Mouse (Mus musculus): ENCODE measurements at regions not wholly inside any gene's neighbourhood (a gene's known extent, or its start where the extent isn't known, plus 50 kb on each side); places are given as distances from the start of the nearest gene placed in this dataset.

DNA sequence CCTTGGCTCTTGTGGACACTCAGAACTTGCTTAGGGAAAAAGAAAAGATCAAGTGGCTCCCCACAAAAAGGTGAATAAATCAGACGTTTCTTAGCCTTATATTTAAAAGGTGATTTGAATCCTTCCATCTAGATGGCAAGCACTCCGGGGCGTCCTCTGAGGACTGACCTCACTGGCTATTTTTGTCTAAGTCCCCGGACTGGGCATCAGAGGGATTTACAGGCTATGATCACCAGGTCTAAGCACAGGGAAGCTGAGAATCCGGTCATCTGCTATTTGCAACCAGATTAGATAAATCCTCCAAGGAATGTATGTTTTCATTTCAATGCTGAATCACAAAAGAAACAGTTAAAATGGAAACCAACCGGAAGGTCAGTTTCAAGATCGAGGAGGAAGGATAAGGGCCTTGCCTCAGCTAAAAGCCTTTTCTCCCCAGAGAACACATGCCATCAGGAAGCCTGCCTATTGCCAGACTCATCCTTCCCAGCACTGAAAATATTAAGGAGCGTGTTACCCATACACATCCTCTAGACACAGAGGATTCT is 342.1 kb downstream of the Lpin1 start:
- DNase-seq (ENCODE audit: low spot score) = no peak

- no peak for DNase-seq (ENCODE audit: low spot score)
These were observed 349.3 kb downstream of the Lpin1 start for GRCm38 (mm10) chr12:16261465-16261864.

- no peak for DNase-seq (ENCODE audit: low spot score)
These were observed 349.8 kb downstream of the Lpin1 start for GRCm38 (mm10) chr12:16260981-16261380.

DNA sequence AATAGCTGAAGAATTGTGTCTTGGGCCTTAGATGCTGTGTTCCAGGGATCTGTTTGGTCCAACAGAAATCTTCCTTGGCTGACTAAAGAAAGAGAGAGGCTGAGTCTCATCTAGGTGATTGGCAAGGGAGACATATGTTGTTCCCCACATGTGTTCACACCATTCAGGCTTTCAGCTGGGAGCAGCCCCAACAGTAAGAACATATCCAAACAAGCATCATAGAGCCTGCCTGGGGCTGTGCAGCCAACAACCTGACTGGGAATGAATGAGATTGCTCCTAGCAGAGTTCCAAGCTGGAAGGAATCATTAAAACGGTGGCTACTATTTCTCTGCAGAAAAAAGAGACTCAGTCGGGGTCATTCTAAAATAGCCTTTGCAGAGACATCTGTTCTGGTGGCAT is 350.3 kb downstream of the Lpin1 start:
- no peak for DNase-seq (ENCODE audit: low spot score)

DNA sequence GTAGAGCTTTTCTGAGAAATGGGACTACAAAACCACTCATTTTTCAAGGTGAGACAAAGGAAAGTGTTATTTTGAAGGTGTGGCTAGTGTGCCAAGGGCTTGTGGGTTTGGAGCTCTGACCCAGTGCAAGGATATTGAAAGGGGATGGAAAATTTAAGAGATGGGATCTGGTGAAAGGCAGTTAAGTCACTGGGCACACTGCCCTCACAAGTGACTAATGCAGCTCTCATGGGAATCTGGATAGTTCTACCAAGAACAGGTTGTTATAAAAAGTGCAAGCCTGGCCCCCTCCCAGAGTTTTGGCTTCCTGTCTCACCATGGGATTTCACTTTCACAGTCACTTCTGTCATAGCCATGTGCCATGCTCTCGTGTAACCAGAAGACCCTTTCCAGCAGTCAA is 360.1 kb downstream of the Lpin1 start:
- DNase-seq (ENCODE audit: low spot score) = no peak

DNA sequence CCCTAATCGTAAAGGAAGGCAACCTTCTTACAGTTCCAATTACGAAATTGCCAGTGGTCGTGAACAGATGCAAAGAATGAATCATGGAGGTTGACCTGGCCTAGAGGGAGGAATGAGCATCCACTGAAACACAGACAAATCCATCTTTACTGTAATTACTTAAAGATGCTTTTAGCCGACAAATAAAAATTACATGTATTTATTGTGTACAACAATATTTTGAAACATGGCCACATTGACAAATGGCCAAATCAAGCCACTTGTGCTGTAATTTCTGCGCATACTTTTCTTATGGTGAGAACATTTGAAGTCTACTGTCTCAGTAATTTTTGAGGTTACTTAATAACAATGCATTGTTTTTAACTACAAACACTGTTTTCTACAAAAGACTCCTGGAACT is 360.7 kb downstream of the Lpin1 start:
- DNase-seq (ENCODE audit: low spot score) = no peak

- DNase-seq (ENCODE audit: low spot score) = no peak
These were observed 371.0 kb downstream of the Lpin1 start for GRCm38 (mm10) chr12:16239792-16240191.

- no peak for DNase-seq (ENCODE audit: low spot score)
These were observed 373.3 kb downstream of the Lpin1 start for GRCm38 (mm10) chr12:16237498-16237897.

DNA sequence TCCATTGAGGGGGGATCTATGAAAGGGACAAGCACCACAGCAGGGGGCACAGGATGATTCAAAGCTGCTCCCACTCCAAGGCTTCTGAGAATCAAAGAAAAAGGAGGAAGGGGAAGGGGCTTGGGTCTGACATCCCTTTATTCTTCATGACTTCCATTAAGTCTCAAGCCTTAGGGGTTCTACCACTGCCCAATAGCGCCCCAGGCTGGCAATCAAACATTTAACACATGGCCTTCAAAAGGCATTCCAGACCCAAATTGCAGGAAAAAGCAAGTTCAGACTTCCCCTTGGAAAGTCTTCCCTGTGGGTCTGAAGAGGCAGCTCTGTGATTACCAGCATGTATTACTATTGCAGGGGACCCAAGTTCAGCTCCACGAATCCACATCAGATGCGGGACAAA is 377.2 kb downstream of the Lpin1 start:
- DNase-seq (ENCODE audit: low spot score) = no peak

- DNase-seq (ENCODE audit: low spot score) = no peak
These were observed 377.9 kb downstream of the Lpin1 start for GRCm38 (mm10) chr12:16232828-16233227.

DNA sequence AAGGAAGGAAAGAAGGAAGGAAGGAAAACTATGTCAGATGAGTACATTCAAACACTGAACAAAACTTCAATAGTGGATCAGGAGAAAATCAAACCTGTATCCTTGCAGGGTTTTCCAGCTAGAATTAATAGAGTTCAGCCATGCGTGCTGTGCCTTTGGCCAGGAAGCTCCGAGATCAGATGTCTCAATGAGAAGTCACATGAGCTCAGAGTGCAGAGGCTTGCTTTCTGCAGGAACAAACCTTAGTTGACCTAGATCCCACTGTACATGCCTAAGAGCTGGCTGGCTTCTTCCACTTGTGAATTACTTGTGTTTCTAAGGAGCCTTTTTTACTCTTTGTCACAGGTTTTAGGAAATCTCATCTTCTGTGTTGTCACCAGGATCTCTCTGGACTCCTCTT is 378.7 kb downstream of the Lpin1 start:
- no peak for DNase-seq (ENCODE audit: low spot score)

DNA sequence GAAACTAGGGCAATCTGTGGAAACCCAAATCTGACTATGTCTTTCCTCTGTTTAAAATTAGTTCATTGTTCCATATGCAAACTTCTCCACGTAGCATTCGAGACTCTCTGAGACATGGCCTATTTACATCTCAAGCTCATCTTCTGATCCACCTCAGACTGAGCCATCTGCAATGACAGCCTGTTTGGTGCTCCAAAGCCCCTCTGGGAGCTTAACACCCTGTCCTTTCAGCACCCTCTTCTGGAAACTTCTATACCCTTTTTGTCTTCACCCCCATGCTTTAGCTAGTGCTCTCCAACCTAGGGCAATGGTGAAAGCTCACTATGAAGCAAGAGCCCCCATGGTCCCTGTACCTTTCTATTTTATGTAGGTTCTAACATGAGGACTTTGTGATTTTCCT is 379.7 kb downstream of the Lpin1 start:
- no peak for DNase-seq (ENCODE audit: low spot score)

- DNase-seq (ENCODE audit: low spot score) = no peak
These were observed 385.3 kb downstream of the Lpin1 start for GRCm38 (mm10) chr12:16225428-16225827.

- no peak for DNase-seq (ENCODE audit: low spot score)
These were observed 387.8 kb downstream of the Lpin1 start for GRCm38 (mm10) chr12:16222836-16223450.

DNA sequence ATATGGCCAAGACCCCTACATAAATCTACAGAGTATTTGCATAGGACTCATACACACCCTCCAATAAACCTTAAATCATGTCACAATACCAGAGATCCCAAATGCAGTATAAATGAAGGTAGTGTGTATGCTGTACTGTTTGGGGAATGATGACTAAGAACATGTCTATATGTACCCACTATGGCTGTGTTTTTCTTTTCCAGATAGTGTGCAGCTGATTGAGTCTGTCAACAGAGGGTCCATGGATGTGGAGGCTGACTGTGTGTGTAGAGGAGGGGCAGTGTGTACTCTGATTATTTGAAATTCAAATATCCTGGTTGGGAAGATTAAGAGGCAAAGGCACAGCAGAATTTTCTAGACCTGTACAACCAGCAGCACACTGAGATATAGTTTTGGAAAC is 388.6 kb downstream of the Lpin1 start:
- no peak for DNase-seq (ENCODE audit: low spot score)

- DNase-seq (ENCODE audit: low spot score) = no peak
These were observed 389.6 kb downstream of the Lpin1 start for GRCm38 (mm10) chr12:16221142-16221541.

DNA sequence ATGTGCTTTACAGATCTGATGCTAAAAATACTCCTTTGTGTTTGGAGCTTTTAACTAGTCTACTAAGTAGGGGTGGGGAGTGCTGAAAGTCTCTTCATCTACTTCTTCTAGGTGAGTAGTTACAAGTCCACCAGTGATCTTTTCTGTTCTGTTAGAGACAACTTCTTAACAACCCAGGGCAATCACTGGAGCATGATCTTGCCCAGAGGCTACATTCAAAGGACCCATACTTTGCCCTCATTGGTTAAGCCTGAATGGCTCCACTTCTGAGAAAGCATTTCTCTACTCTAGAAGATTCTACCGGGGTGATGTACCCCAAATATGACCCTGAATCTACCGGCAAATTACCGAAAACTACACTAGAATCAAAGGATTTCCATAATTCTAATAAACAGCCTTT is 390.2 kb downstream of the Lpin1 start:
- no peak for DNase-seq (ENCODE audit: low spot score)

GRCm38 (mm10) chr12:16218906-16219305 is 391.9 kb downstream of the Lpin1 start:
- no peak for DNase-seq (ENCODE audit: low spot score)

DNA sequence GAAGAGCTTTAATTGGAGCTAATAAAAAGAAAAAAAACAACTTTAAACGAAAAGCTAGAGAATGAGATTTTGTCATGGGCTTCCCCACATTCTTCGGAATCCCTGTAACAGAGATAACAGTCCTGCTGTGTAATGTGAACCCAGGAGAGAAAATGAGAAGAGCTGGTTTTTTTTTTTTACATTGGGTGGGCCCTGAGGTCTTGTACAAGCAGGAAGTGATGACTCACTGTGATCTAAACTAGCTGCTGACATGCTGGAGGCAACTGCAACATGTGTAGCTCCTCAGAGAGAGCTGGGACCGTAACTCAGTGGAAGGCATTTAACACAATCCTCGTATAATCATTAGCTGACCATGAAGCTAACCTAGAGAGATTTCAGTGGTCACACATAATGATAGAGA is 393.8 kb upstream of the Trib2 start:
- DNase-seq (ENCODE audit: low spot score) = no peak

DNA sequence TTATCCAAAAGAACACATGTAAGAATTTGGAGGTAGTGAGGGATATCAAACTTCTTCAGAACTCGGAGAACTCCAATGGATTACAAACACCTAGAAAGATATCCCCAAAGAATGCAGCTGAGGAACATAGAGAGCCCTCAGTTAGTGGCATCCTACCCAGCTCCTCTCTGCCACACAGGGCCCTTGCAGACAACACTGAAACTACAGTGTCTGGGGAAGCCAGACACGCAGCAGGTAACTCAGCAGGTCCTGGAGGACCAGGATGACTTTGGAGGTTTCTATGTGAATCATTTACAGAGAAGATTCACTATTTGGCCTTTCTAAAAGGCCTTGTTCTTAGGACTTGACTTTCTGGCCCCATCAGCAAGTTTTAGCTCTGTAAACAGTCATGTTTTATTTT is 393.4 kb upstream of the Trib2 start:
- no peak for DNase-seq (ENCODE audit: low spot score)

GRCm38 (mm10) chr12:16204941-16205340 is 388.2 kb upstream of the Trib2 start:
- DNase-seq (ENCODE audit: low spot score) = no peak

DNA sequence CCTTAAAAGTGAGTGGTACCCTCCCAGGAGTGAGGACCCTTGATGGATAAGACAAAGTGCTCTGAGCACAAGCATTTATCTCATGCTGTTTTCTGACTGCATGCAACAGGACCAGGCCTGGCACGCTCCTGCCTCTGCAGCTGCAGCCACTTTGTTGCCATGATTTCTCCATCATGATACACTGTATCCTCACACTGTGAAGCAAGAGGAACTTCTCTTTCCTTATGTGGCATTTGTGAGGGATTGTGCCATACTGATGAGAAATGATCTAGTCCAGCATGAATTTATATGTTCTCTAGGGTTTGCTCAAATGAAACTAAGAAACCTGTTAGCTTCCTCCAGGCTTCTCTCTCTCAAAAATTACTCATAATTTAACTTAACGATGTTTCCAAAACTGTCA is 380.2 kb upstream of the Trib2 start:
- DNase-seq (ENCODE audit: low spot score) = no peak

GRCm38 (mm10) chr12:16191803-16192389 is 375.2 kb upstream of the Trib2 start:
- DNase-seq (ENCODE audit: low spot score) = no peak

DNA sequence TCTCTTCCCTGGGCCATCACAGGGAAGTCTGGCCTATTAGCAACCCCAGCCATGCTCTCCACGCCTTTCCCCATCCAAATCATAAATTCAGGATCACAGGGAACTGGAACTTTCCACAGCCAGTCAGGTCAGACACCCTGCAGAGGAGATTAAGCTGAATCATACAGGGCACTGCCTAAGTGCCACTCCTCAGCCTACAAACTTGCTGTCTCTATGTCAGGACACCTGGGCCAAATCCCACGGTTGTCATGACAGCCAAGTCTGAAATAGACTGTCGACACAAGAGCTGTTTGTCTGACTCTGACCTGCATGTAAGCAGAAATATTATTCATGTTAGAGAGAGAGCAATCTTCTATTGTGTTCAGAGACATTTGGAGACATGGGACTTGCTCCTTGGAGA is 374.0 kb upstream of the Trib2 start:
- no peak for DNase-seq (ENCODE audit: low spot score)

Data from spleen, adult 12 weeks (tissue).